Mouse (Mus musculus): ENCODE measurements at regions not wholly inside any gene's neighbourhood (a gene's known extent, or its start where the extent isn't known, plus 50 kb on each side); places are given as distances from the start of the nearest gene placed in this dataset.

- WGBS = 14% methylated on average over 2 of the region's 2 CpGs
- Histone ChIP-seq H3K4me1 (replicated peaks) (no peaks in the 10 kb centered on the region), H3K36me3 (no peaks in the 10 kb centered on the region), H3K9me3 (no peaks in the 10 kb centered on the region), H3K27ac (no peak overlapping the region), H3K4me3 (replicated peaks) (no peak overlapping the region), H3K4me2 (no peak overlapping the region), H3K27me3 (no peaks in the 10 kb centered on the region), H3K9ac (replicated peaks) (no peak overlapping the region)
- no peak for ATAC-seq (ENCODE audit: insufficient number of reproducible peaks, insufficient read depth, low FRiP score, low TSS enrichment, low read depth)
Observed at GRCm38 (mm10) chr2:46678366-46678765, 1561.2 kb upstream of the Zeb2 start.

- Histone ChIP-seq H3K27ac (no peak overlapping the region), H3K36me3 (no peaks in the 10 kb centered on the region), H3K4me2 (no peak overlapping the region), H3K4me1 (replicated peaks) (peaks cover 3% of the 10 kb centered on the region; the same call in 1 of the 2 replicates), H3K27me3 (no peaks in the 10 kb centered on the region), H3K9ac (replicated peaks) (no peak overlapping the region), H3K4me3 (replicated peaks) (no peak overlapping the region), H3K9me3 (no peaks in the 10 kb centered on the region)
- ATAC-seq (ENCODE audit: insufficient number of reproducible peaks, insufficient read depth, low FRiP score, low TSS enrichment, low read depth) = no peak
- 61% methylated on average over 13 of the region's 13 CpGs for WGBS
Observed at GRCm38 (mm10) chr2:46669517-46670291, 1552.5 kb upstream of the Zeb2 start.

- Histone ChIP-seq H3K4me1 (replicated peaks) (peaks cover 3% of the 10 kb centered on the region; the same call in 1 of the 2 replicates), H3K4me3 (replicated peaks) (no peak overlapping the region), H3K27me3 (no peaks in the 10 kb centered on the region), H3K4me2 (no peak overlapping the region), H3K27ac (no peak overlapping the region), H3K9ac (replicated peaks) (no peak overlapping the region), H3K36me3 (no peaks in the 10 kb centered on the region), H3K9me3 (no peaks in the 10 kb centered on the region)
- 36% methylated on average over 3 of the region's 3 CpGs for WGBS
- ATAC-seq (ENCODE audit: insufficient number of reproducible peaks, insufficient read depth, low FRiP score, low TSS enrichment, low read depth) = no peak
Observed at GRCm38 (mm10) chr2:46666990-46667337, 1549.8 kb upstream of the Zeb2 start.

- ATAC-seq (ENCODE audit: insufficient number of reproducible peaks, insufficient read depth, low FRiP score, low TSS enrichment, low read depth) = 0 out of 2 replicates have a peak, but pooled peaks have one; percentile 31
- Histone ChIP-seq H3K4me1 (replicated peaks) (peaks cover 3% of the 10 kb centered on the region; the same call in 1 of the 2 replicates), H3K36me3 (no peaks in the 10 kb centered on the region), H3K9me3 (no peaks in the 10 kb centered on the region), H3K4me2 (no peak overlapping the region), H3K4me3 (replicated peaks) (no peak overlapping the region), H3K27ac (no peak overlapping the region), H3K27me3 (no peaks in the 10 kb centered on the region), H3K9ac (replicated peaks) (no peak overlapping the region)
- WGBS = 59% methylated on average over 10 of the region's 10 CpGs
Observed at GRCm38 (mm10) chr2:46666084-46666989, 1549.1 kb upstream of the Zeb2 start.

- Histone ChIP-seq H3K9ac (replicated peaks) (no peak overlapping the region), H3K4me3 (replicated peaks) (no peak overlapping the region), H3K9me3 (no peaks in the 10 kb centered on the region), H3K36me3 (no peaks in the 10 kb centered on the region), H3K4me1 (replicated peaks) (no peaks in the 10 kb centered on the region), H3K27ac (no peak overlapping the region), H3K4me2 (no peak overlapping the region), H3K27me3 (no peaks in the 10 kb centered on the region)
- 86% methylated on average over 3 of the region's 3 CpGs for WGBS
- no peak for ATAC-seq (ENCODE audit: insufficient number of reproducible peaks, insufficient read depth, low FRiP score, low TSS enrichment, low read depth)
Observed at GRCm38 (mm10) chr2:46661876-46662275, 1544.7 kb upstream of the Zeb2 start.

- no peak for ATAC-seq (ENCODE audit: insufficient number of reproducible peaks, insufficient read depth, low FRiP score, low TSS enrichment, low read depth)
- H3K9me3 ChIP-seq = no peaks in the 10 kb centered on the region
- no peaks in the 10 kb centered on the region for H3K27me3 ChIP-seq
- H3K4me1 ChIP-seq (replicated peaks) = no peaks in the 10 kb centered on the region
- 64% methylated on average over 3 of the region's 3 CpGs for WGBS
- H3K9ac ChIP-seq (replicated peaks) = no peak overlapping the region
- no peak overlapping the region for H3K4me3 ChIP-seq (replicated peaks)
- no peak overlapping the region for H3K27ac ChIP-seq
- no peak overlapping the region for H3K4me2 ChIP-seq
- no peaks in the 10 kb centered on the region for H3K36me3 ChIP-seq
Observed at GRCm38 (mm10) chr2:46660577-46660976, 1543.4 kb upstream of the Zeb2 start.

GRCm38 (mm10) chr2:46655289-46655688 lies 1538.1 kb upstream of the Zeb2 start:
- Histone ChIP-seq H3K27me3 (no peaks in the 10 kb centered on the region), H3K9ac (replicated peaks) (no peak overlapping the region), H3K4me1 (replicated peaks) (no peaks in the 10 kb centered on the region), H3K27ac (no peak overlapping the region), H3K4me3 (replicated peaks) (no peak overlapping the region), H3K9me3 (no peaks in the 10 kb centered on the region), H3K36me3 (no peaks in the 10 kb centered on the region), H3K4me2 (no peak overlapping the region)
- ATAC-seq (ENCODE audit: insufficient number of reproducible peaks, insufficient read depth, low FRiP score, low TSS enrichment, low read depth) = no peak
- 83% methylated on average over 1 of the region's 1 CpGs for WGBS

- no peak overlapping the region for H3K4me2 ChIP-seq
- 0 out of 2 replicates have a peak, but pooled peaks cover 4% of the 10 kb centered on the region for H3K9me3 ChIP-seq
- no peaks in the 10 kb centered on the region for H3K36me3 ChIP-seq
- 79% methylated on average over 1 of the region's 1 CpGs for WGBS
- no peak for ATAC-seq (ENCODE audit: insufficient number of reproducible peaks, insufficient read depth, low FRiP score, low TSS enrichment, low read depth)
- H3K4me1 ChIP-seq (replicated peaks) = no peaks in the 10 kb centered on the region
- no peak overlapping the region for H3K27ac ChIP-seq
- no peaks in the 10 kb centered on the region for H3K27me3 ChIP-seq
- H3K4me3 ChIP-seq (replicated peaks) = no peak overlapping the region
- H3K9ac ChIP-seq (replicated peaks) = no peak overlapping the region
Observed at GRCm38 (mm10) chr2:46652616-46653015, 1535.4 kb upstream of the Zeb2 start.

- no peak for ATAC-seq (ENCODE audit: insufficient number of reproducible peaks, insufficient read depth, low FRiP score, low TSS enrichment, low read depth)
- no peaks in the 10 kb centered on the region for H3K36me3 ChIP-seq
- 86% methylated on average over 2 of the region's 2 CpGs for WGBS
- no peaks in the 10 kb centered on the region for H3K4me1 ChIP-seq (replicated peaks)
- no peak overlapping the region for H3K9ac ChIP-seq (replicated peaks)
- H3K4me3 ChIP-seq (replicated peaks) = no peak overlapping the region
- H3K9me3 ChIP-seq = 0 out of 2 replicates have a peak, but pooled peaks cover 4% of the 10 kb centered on the region
- no peak overlapping the region for H3K27ac ChIP-seq
- no peaks in the 10 kb centered on the region for H3K27me3 ChIP-seq
- H3K4me2 ChIP-seq = no peak overlapping the region
Observed at GRCm38 (mm10) chr2:46646366-46646765, 1529.2 kb upstream of the Zeb2 start.

- WGBS = 81% methylated on average over 2 of the region's 2 CpGs
- H3K36me3 ChIP-seq = no peaks in the 10 kb centered on the region
Observed at GRCm38 (mm10) chr2:46609217-46609616, 1492.0 kb upstream of the Zeb2 start.

GRCm38 (mm10) chr2:46581773-46582172 lies 1464.6 kb upstream of the Zeb2 start:
- WGBS = 72% methylated on average over 2 of the region's 2 CpGs

More at GRCm38 (mm10) chr2:46609217-46609616, 1492.0 kb upstream of the Zeb2 start:
- H3K27ac ChIP-seq = no peak overlapping the region
- no peak overlapping the region for H3K4me3 ChIP-seq (replicated peaks)
- no peaks in the 10 kb centered on the region for H3K27me3 ChIP-seq
- H3K4me2 ChIP-seq = no peak overlapping the region
- H3K9me3 ChIP-seq = no peaks in the 10 kb centered on the region
- no peaks in the 10 kb centered on the region for H3K4me1 ChIP-seq (replicated peaks)
- no peak overlapping the region for H3K9ac ChIP-seq (replicated peaks)
- no peak for ATAC-seq (ENCODE audit: insufficient number of reproducible peaks, insufficient read depth, low FRiP score, low TSS enrichment, low read depth)

More at GRCm38 (mm10) chr2:46581773-46582172, 1464.6 kb upstream of the Zeb2 start:
- Histone ChIP-seq H3K4me2 (no peak overlapping the region), H3K4me3 (replicated peaks) (no peak overlapping the region), H3K9ac (replicated peaks) (no peak overlapping the region), H3K4me1 (replicated peaks) (no peaks in the 10 kb centered on the region), H3K27ac (no peak overlapping the region), H3K36me3 (no peaks in the 10 kb centered on the region), H3K9me3 (no peaks in the 10 kb centered on the region), H3K27me3 (no peaks in the 10 kb centered on the region)
- ATAC-seq (ENCODE audit: insufficient number of reproducible peaks, insufficient read depth, low FRiP score, low TSS enrichment, low read depth) = no peak

Measured in limb, embryonic 12.5 days (tissue).